Mouse (Mus musculus) right cerebral cortex, adult 2 months (tissue): ENCODE data around the gene Tmem274.

Experiments used
- DNase-seq, 2 experiments: peaks; one replicate each; pipeline ENCODE4 v3.0.0; 2021 to 2022; ENCODE audit warnings: low spot score in 2 of 2

Tmem274 gene

GRCm38 (mm10) chr4:149525170-149525569 lies 48.0 kb downstream of the Tmem274 start:
- DNase-seq = no peak

GRCm38 (mm10) chr4:149525811-149526210 lies 48.6 kb downstream of the Tmem274 start:
- no peak for DNase-seq

- no peak for DNase-seq
Observed at GRCm38 (mm10) chr4:149526330-149526729, 49.2 kb downstream of the Tmem274 start.

GRCm38 (mm10) chr4:149527621-149528354 lies 50.6 kb downstream of the Tmem274 start:
- DNase-seq = no peak

- no peak for DNase-seq
Observed at GRCm38 (mm10) chr4:149529691-149530090, 52.5 kb downstream of the Tmem274 start.
